Mouse (Mus musculus): ENCODE measurements around the gene Rad54l.

GRCm38 (mm10) chr4:116075631-116076368 lies 47.7 kb downstream of the Rad54l start:
- peak; percentile 59 for TF ChIP-seq CTCF (IDR thresholded peaks at IDR 0.05)
- no peak for TF ChIP-seq EP300 (IDR thresholded peaks at IDR 0.05)
